Mouse (Mus musculus) retina, postnatal 7 days (tissue): ENCODE data around the gene Phf20.
A peak's percentile ranks its signal among the peaks of the same experiment; 100 is the strongest.
"Not testable (repeated sequence)": the region's sequence is repeated elsewhere in the genome, so short reads cannot be mapped to it uniquely, and the experiment has no call there.

Experiments
- DNase-seq: peaks from one replicate; pipeline ENCODE4 v3.0.0-alpha.2; 2012; ENCODE audit warnings: low read depth, low spot score

Gene Phf20

GRCm38 (mm10) chr2:156197129-156197911, 1.1 kb downstream of the Phf20 start:
- DNase-seq, result no peak

- no peak for DNase-seq
These were observed 3.7 kb downstream of the Phf20 start for GRCm38 (mm10) chr2:156199944-156200343.

GRCm38 (mm10) chr2:156201486-156201885, 5.2 kb downstream of the Phf20 start:
- no peak for DNase-seq

GRCm38 (mm10) chr2:156202848-156203437, 6.7 kb downstream of the Phf20 start:
- peak; percentile 51 for DNase-seq

- DNase-seq, result no peak
These were observed 7.7 kb downstream of the Phf20 start for GRCm38 (mm10) chr2:156203917-156204316.

GRCm38 (mm10) chr2:156217786-156218185, 21.5 kb downstream of the Phf20 start:
- DNase-seq, result no peak

GRCm38 (mm10) chr2:156222100-156222499, 25.8 kb downstream of the Phf20 start:
- DNase-seq, result no peak

GRCm38 (mm10) chr2:156224043-156224442, 27.8 kb downstream of the Phf20 start:
- DNase-seq, result no peak

- no peak for DNase-seq
These were observed 31.4 kb downstream of the Phf20 start for GRCm38 (mm10) chr2:156227689-156228088.

GRCm38 (mm10) chr2:156229171-156229570, 32.9 kb downstream of the Phf20 start:
- DNase-seq, result no peak

GRCm38 (mm10) chr2:156231340-156231739, 35.1 kb downstream of the Phf20 start:
- DNase-seq, result no peak

GRCm38 (mm10) chr2:156233275-156233948, 37.1 kb downstream of the Phf20 start:
- DNase-seq, result no peak

- not testable (repeated sequence) for DNase-seq
These were observed 37.8 kb downstream of the Phf20 start for GRCm38 (mm10) chr2:156234016-156234415.

- DNase-seq, result peak; percentile 21
These were observed 39.6 kb downstream of the Phf20 start for GRCm38 (mm10) chr2:156235847-156236246.

- no peak for DNase-seq
These were observed 45.4 kb downstream of the Phf20 start for GRCm38 (mm10) chr2:156241662-156242061.

GRCm38 (mm10) chr2:156243011-156243410, 46.7 kb downstream of the Phf20 start:
- DNase-seq, result no peak

GRCm38 (mm10) chr2:156247599-156247998, 51.3 kb downstream of the Phf20 start:
- DNase-seq, result no peak

- no peak for DNase-seq
These were observed 54.5 kb downstream of the Phf20 start for GRCm38 (mm10) chr2:156250761-156251160.

GRCm38 (mm10) chr2:156251291-156251690, 55.0 kb downstream of the Phf20 start:
- DNase-seq, result no peak

GRCm38 (mm10) chr2:156257051-156257450, 60.8 kb downstream of the Phf20 start:
- no peak for DNase-seq

- no peak for DNase-seq
These were observed 61.9 kb downstream of the Phf20 start for GRCm38 (mm10) chr2:156257922-156258761.

GRCm38 (mm10) chr2:156260968-156261367, 64.7 kb downstream of the Phf20 start:
- DNase-seq, result no peak
